Mouse (Mus musculus): ENCODE data around the gene Olfr709-ps1.
"Not testable (repeated sequence)": the region's sequence is repeated elsewhere in the genome, so short reads cannot be mapped to it uniquely, and the experiment has no call there.

The Olfr709-ps1 gene

GRCm38 (mm10) chr7:106932119-106932518, at the start of gene Olfr709-ps1:
Gene Olfr709-ps1 (minus strand): TSS chr7:106932219.
- no peak for DNase-seq (ENCODE audit: low read depth, low spot score)

- DNase-seq (ENCODE audit: low read depth, low spot score) = no peak
These were observed 43.3 kb upstream of the Olfr709-ps1 start, which contains the start of gene Olfr711 for GRCm38 (mm10) chr7:106975353-106975752. Gene Olfr711 (minus strand): TSS chr7:106975453.

GRCm38 (mm10) chr7:106967503-106967902, 35.5 kb upstream of the Olfr709-ps1 start:
- not testable (repeated sequence) for DNase-seq (ENCODE audit: low read depth, low spot score)

- no peak for DNase-seq (ENCODE audit: low read depth, low spot score)
These were observed 31.8 kb upstream of the Olfr709-ps1 start, which contains the start of gene Olfr6 for GRCm38 (mm10) chr7:106963837-106964236. Gene Olfr6 (minus strand): TSS chr7:106963937.

GRCm38 (mm10) chr7:106948212-106948611, 16.2 kb upstream of the Olfr709-ps1 start, which contains the start of gene Olfr710:
Gene Olfr710 (minus strand): TSS chr7:106948312.
- no peak for DNase-seq (ENCODE audit: low read depth, low spot score)

GRCm38 (mm10) chr7:106920961-106921360, 11.1 kb downstream of the Olfr709-ps1 start:
- not testable (repeated sequence) for DNase-seq (ENCODE audit: low read depth, low spot score)

- no peak for DNase-seq (ENCODE audit: low read depth, low spot score)
These were observed 24.3 kb downstream of the Olfr709-ps1 start, which contains the start of gene Olfr1532-ps1 for GRCm38 (mm10) chr7:106907676-106908075. Gene Olfr1532-ps1 (plus strand): TSS chr7:106908001.

GRCm38 (mm10) chr7:106901141-106901540, 30.9 kb downstream of the Olfr709-ps1 start, which contains the start of gene Olfr707:
Gene Olfr707 (minus strand): TSS chr7:106901241.
- not testable (repeated sequence) for DNase-seq (ENCODE audit: low read depth, low spot score)

GRCm38 (mm10) chr7:106888062-106888461, 44.0 kb downstream of the Olfr709-ps1 start, which contains the start of gene Olfr706:
Gene Olfr706 (minus strand): TSS chr7:106888162.
- no peak for DNase-seq (ENCODE audit: low read depth, low spot score)

GRCm38 (mm10) chr7:106876791-106877190, 55.2 kb downstream of the Olfr709-ps1 start, which contains the start of gene Olfr705:
Gene Olfr705 (minus strand): TSS chr7:106876891.
- no peak for DNase-seq (ENCODE audit: low read depth, low spot score)
